Mouse (Mus musculus) embryonic facial prominence, embryonic 15.5 days (tissue): ENCODE results near the gene Aldh3b3. TPM values are rescaled to one million over a fixed set of nuclear protein-coding genes. Genes with fewer than 3 reads are reported as not detected.
A peak's percentile ranks its signal among the peaks of the same experiment; 100 is the strongest.
"Not testable (repeated sequence)": the region's sequence is repeated elsewhere in the genome, so short reads cannot be mapped to it uniquely, and the experiment has no call there.

ENCODE experiments used
- ATAC-seq: fragments of 200-750 bp; cut with Nextera tagmentation; 2 replicates; pipeline ENCODE4 v1.8.0; 2017; ENCODE audit warnings: low read depth, moderate TSS enrichment; ENCODE audit not compliant: insufficient number of reproducible peaks, low FRiP score, low TSS enrichment
- H3K27ac ChIP-seq: fragments of 300-500 bp; sonication (generic); replicated peaks from 2 replicates; pipeline ENCODE4 v1.5.1; 2015; ENCODE audit warnings: mild to moderate bottlenecking, inconsistent platforms
- H3K27me3 ChIP-seq: fragments of 300-500 bp; sonication (generic); 2 replicates; pipeline ENCODE4 v1.6.1; 2015; ENCODE audit warnings: inconsistent platforms
- H3K36me3 ChIP-seq: fragments of 300-500 bp; sonication (generic); 2 replicates; pipeline ENCODE4 v1.6.1; 2015; ENCODE audit warnings: mild to moderate bottlenecking, inconsistent platforms
- H3K4me1 ChIP-seq: fragments of 300-500 bp; sonication (generic); 2 replicates; pipeline ENCODE4 v1.6.1; 2015; ENCODE audit warnings: inconsistent platforms
- H3K4me2 ChIP-seq: fragments of 300-500 bp; sonication (generic); replicated peaks from 2 replicates; pipeline ENCODE4 v1.6.1; 2015; ENCODE audit warnings: mild to moderate bottlenecking, inconsistent platforms
- H3K4me3 ChIP-seq: fragments of 300-500 bp; sonication (generic); replicated peaks from 2 replicates; pipeline ENCODE4 v1.5.1; 2015; ENCODE audit warnings: mild to moderate bottlenecking, inconsistent platforms
- H3K9ac ChIP-seq: fragments of 300-500 bp; sonication (generic); 2 replicates; pipeline ENCODE4 v1.6.1; 2015; ENCODE audit warnings: inconsistent platforms
- H3K9me3 ChIP-seq: fragments of 300-500 bp; sonication (generic); replicated peaks from 2 replicates; pipeline ENCODE4 v1.6.1; 2016; ENCODE audit warnings: inconsistent platforms
- WGBS: fragments of 180-500 bp; shearing (Covaris S2); methylation state at CpG from one replicate; pipeline ENCODE4 v1.1.7; 2015; 5-methylcytosine and 5-hydroxymethylcytosine counted together
- polyA plus RNA-seq: library from polyadenylated mRNA; unstranded; fragments of >200 nt; fragmentation: Nextera tagmentation; extraction: Ambion mirVana; gene quantifications from 2 replicates; pipeline ENCODE4 v1.2.1, GENCODE M21; 2015

The Aldh3b3 gene
- polyA plus RNA-seq, 1 experiment from 2014 or later, result 3.2 TPM

- 77% methylated on average over 5 of the region's 5 CpGs for WGBS
- H3K9ac ChIP-seq, result not testable (repeated sequence)
These were observed 979 bp upstream of the Aldh3b3 start for GRCm38 (mm10) chr19:3957296-3958036.

GRCm38 (mm10) chr19:3959030-3959429 lies 585 bp downstream of the Aldh3b3 start:
- Histone ChIP-seq H3K9me3 (no peaks in the 10 kb centered on the region), H3K4me1 (no peaks in the 10 kb centered on the region), H3K9ac (no peak overlapping the region), H3K36me3 (no peaks in the 10 kb centered on the region), H3K27me3 (no peaks in the 10 kb centered on the region), H3K4me2 (no peak overlapping the region), H3K4me3 (no peak overlapping the region), H3K27ac (no peak overlapping the region)
- no peak for ATAC-seq

More at GRCm38 (mm10) chr19:3957296-3958036, 979 bp upstream of the Aldh3b3 start:
- H3K36me3 ChIP-seq, ATAC-seq, H3K9me3 ChIP-seq, H3K4me2 ChIP-seq, H3K4me3 ChIP-seq, H3K4me1 ChIP-seq, H3K27ac ChIP-seq, H3K27me3 ChIP-seq: not testable (repeated sequence)

GRCm38 (mm10) chr19:3960211-3960610 lies 1.8 kb downstream of the Aldh3b3 start:
- H3K9ac ChIP-seq, result no peak overlapping the region
- ATAC-seq, result no peak
- H3K9me3 ChIP-seq, result no peaks in the 10 kb centered on the region
- no peak overlapping the region for H3K27ac ChIP-seq
- H3K4me1 ChIP-seq, result no peaks in the 10 kb centered on the region
- no peaks in the 10 kb centered on the region for H3K36me3 ChIP-seq
- no peaks in the 10 kb centered on the region for H3K27me3 ChIP-seq
- 69% methylated on average over 5 of the region's 5 CpGs for WGBS
- H3K4me3 ChIP-seq, result no peak overlapping the region
- no peak overlapping the region for H3K4me2 ChIP-seq

- H3K27me3 ChIP-seq, H3K36me3 ChIP-seq, H3K4me2 ChIP-seq, ATAC-seq, H3K27ac ChIP-seq, H3K9me3 ChIP-seq, H3K4me1 ChIP-seq, H3K4me3 ChIP-seq, H3K9ac ChIP-seq: not testable (repeated sequence)
- WGBS, result 60% methylated on average over 6 of the region's 6 CpGs
These were observed 3.4 kb downstream of the Aldh3b3 start for GRCm38 (mm10) chr19:3961805-3962204.

GRCm38 (mm10) chr19:3962469-3962868 lies 4.0 kb downstream of the Aldh3b3 start:
- H3K27ac ChIP-seq, result no peak overlapping the region
- no peak overlapping the region for H3K4me2 ChIP-seq
- WGBS, result 15% methylated on average over 2 of the region's 2 CpGs
- no peaks in the 10 kb centered on the region for H3K27me3 ChIP-seq
- H3K9ac ChIP-seq, result no peak overlapping the region
- no peaks in the 10 kb centered on the region for H3K9me3 ChIP-seq
- no peak overlapping the region for H3K4me3 ChIP-seq
- ATAC-seq, result no peak
- H3K36me3 ChIP-seq, result no peaks in the 10 kb centered on the region
- no peaks in the 10 kb centered on the region for H3K4me1 ChIP-seq

GRCm38 (mm10) chr19:3964030-3964429 lies 5.6 kb downstream of the Aldh3b3 start:
- no peaks in the 10 kb centered on the region for H3K36me3 ChIP-seq
- no peak overlapping the region for H3K4me2 ChIP-seq
- H3K9me3 ChIP-seq, result no peaks in the 10 kb centered on the region
- H3K27ac ChIP-seq, result no peak overlapping the region
- H3K27me3 ChIP-seq, result no peaks in the 10 kb centered on the region
- no peak overlapping the region for H3K9ac ChIP-seq
- no peak for ATAC-seq
- H3K4me3 ChIP-seq, result no peak overlapping the region
- WGBS, result 69% methylated on average over 4 of the region's 4 CpGs
- no peaks in the 10 kb centered on the region for H3K4me1 ChIP-seq

- 70% methylated on average over 11 of the region's 11 CpGs for WGBS
- no peak overlapping the region for H3K4me3 ChIP-seq
- H3K27me3 ChIP-seq, result no peaks in the 10 kb centered on the region
- no peak for ATAC-seq
- no peaks in the 10 kb centered on the region for H3K36me3 ChIP-seq
- no peak overlapping the region for H3K27ac ChIP-seq
- H3K9ac ChIP-seq, result no peak overlapping the region
- H3K4me1 ChIP-seq, result 0 out of 2 replicates have a peak, but pooled peaks cover 1% of the 10 kb centered on the region
- no peaks in the 10 kb centered on the region for H3K9me3 ChIP-seq
- no peak overlapping the region for H3K4me2 ChIP-seq
These were observed 8.1 kb downstream of the Aldh3b3 start for GRCm38 (mm10) chr19:3966330-3967075.

- Histone ChIP-seq H3K4me2 (no peak overlapping the region), H3K4me3 (no peak overlapping the region), H3K9ac (no peak overlapping the region), H3K27me3 (no peaks in the 10 kb centered on the region), H3K4me1 (peaks cover 6% of the 10 kb centered on the region; the same call in 1 of the 2 replicates), H3K9me3 (no peaks in the 10 kb centered on the region), H3K36me3 (no peaks in the 10 kb centered on the region), H3K27ac (no peak overlapping the region)
- ATAC-seq, result no peak
- WGBS, result 56% methylated on average over 3 of the region's 3 CpGs
These were observed 8.8 kb downstream of the Aldh3b3 start for GRCm38 (mm10) chr19:3967258-3967657.

GRCm38 (mm10) chr19:3972229-3972628 lies 13.8 kb downstream of the Aldh3b3 start, which contains the start of gene Aldh3b2:
Aldh3b2 (plus strand) TSS chr19:3972328.
- WGBS, result 19% methylated on average over 9 of the region's 9 CpGs
- no peaks in the 10 kb centered on the region for H3K27me3 ChIP-seq
- peak within 1 kb of the TSS; percentile 12; the same call in 1 of the 2 replicates for H3K4me2 ChIP-seq
- H3K4me1 ChIP-seq, result peaks cover 12% of the 10 kb centered on the region
- H3K36me3 ChIP-seq, result no peaks in the 10 kb centered on the region
- no peak within 1 kb of the TSS for H3K9ac ChIP-seq
- H3K4me3 ChIP-seq, result no peak within 1 kb of the TSS
- H3K27ac ChIP-seq, result peak within 1 kb of the TSS; percentile 65
- H3K9me3 ChIP-seq, result no peaks in the 10 kb centered on the region
- ATAC-seq, result peak; percentile 40; the same call in 1 of the 2 replicates

GRCm38 (mm10) chr19:3974608-3975007 lies 16.2 kb downstream of the Aldh3b3 start:
- 58% methylated on average over 6 of the region's 6 CpGs for WGBS
- not testable (repeated sequence) for H3K4me2 ChIP-seq

GRCm38 (mm10) chr19:3975866-3976265 lies 17.4 kb downstream of the Aldh3b3 start:
- H3K27ac ChIP-seq, result no peak overlapping the region
- H3K4me2 ChIP-seq, result no peak overlapping the region
- no peaks in the 10 kb centered on the region for H3K27me3 ChIP-seq
- no peaks in the 10 kb centered on the region for H3K36me3 ChIP-seq
- H3K4me1 ChIP-seq, result peaks cover 16% of the 10 kb centered on the region
- no peak overlapping the region for H3K4me3 ChIP-seq
- ATAC-seq, result no peak
- WGBS, result 55% methylated on average over 2 of the region's 2 CpGs
- no peaks in the 10 kb centered on the region for H3K9me3 ChIP-seq
- no peak overlapping the region for H3K9ac ChIP-seq

More at GRCm38 (mm10) chr19:3974608-3975007, 16.2 kb downstream of the Aldh3b3 start:
- H3K9me3 ChIP-seq, H3K27ac ChIP-seq, H3K36me3 ChIP-seq, ATAC-seq, H3K27me3 ChIP-seq, H3K4me3 ChIP-seq, H3K9ac ChIP-seq: not testable (repeated sequence)
- peaks cover 12% of the 10 kb centered on the region for H3K4me1 ChIP-seq
